Mouse (Mus musculus): Measurements from ENCODE around the gene Asic2. TPM values are rescaled to one million over a fixed set of nuclear protein-coding genes. Genes with fewer than 3 reads are reported as not detected.

Gene Asic2
- total RNA-seq, 2 experiments from 2014 or later = not detected

- no peak for ATAC-seq (ENCODE audit: poor library complexity, severe bottlenecking)
These were observed 407.9 kb downstream of the Asic2 start for GRCm38 (mm10) chr11:81560374-81560773.

- ATAC-seq (ENCODE audit: poor library complexity, severe bottlenecking) = no peak
These were observed 425.1 kb downstream of the Asic2 start for GRCm38 (mm10) chr11:81543189-81543588.

GRCm38 (mm10) chr11:81535121-81535717 is 433.0 kb downstream of the Asic2 start:
- ATAC-seq (ENCODE audit: poor library complexity, severe bottlenecking) = no peak

GRCm38 (mm10) chr11:81534686-81535085 is 433.6 kb downstream of the Asic2 start:
- no peak for ATAC-seq (ENCODE audit: poor library complexity, severe bottlenecking)

GRCm38 (mm10) chr11:81531906-81532305 is 436.4 kb downstream of the Asic2 start:
- no peak for ATAC-seq (ENCODE audit: poor library complexity, severe bottlenecking)

- ATAC-seq (ENCODE audit: poor library complexity, severe bottlenecking) = no peak
These were observed 445.3 kb downstream of the Asic2 start for GRCm38 (mm10) chr11:81522927-81523326.

GRCm38 (mm10) chr11:81521881-81522280 is 446.4 kb downstream of the Asic2 start:
- ATAC-seq (ENCODE audit: poor library complexity, severe bottlenecking) = no peak

GRCm38 (mm10) chr11:81518001-81518955 is 450.0 kb downstream of the Asic2 start:
- no peak for ATAC-seq (ENCODE audit: poor library complexity, severe bottlenecking)

GRCm38 (mm10) chr11:81515754-81516153 is 452.5 kb downstream of the Asic2 start:
- ATAC-seq (ENCODE audit: poor library complexity, severe bottlenecking) = no peak

GRCm38 (mm10) chr11:81512434-81512833 is 455.8 kb downstream of the Asic2 start:
- ATAC-seq (ENCODE audit: poor library complexity, severe bottlenecking) = no peak

GRCm38 (mm10) chr11:81511401-81511800 is 456.9 kb downstream of the Asic2 start:
- no peak for ATAC-seq (ENCODE audit: poor library complexity, severe bottlenecking)

- ATAC-seq (ENCODE audit: poor library complexity, severe bottlenecking) = no peak
These were observed 459.6 kb downstream of the Asic2 start for GRCm38 (mm10) chr11:81508385-81509233.

- ATAC-seq (ENCODE audit: poor library complexity, severe bottlenecking) = no peak
These were observed 463.3 kb downstream of the Asic2 start for GRCm38 (mm10) chr11:81504791-81505430.

- ATAC-seq (ENCODE audit: poor library complexity, severe bottlenecking) = no peak
These were observed 466.6 kb downstream of the Asic2 start for GRCm38 (mm10) chr11:81501473-81502246.

- ATAC-seq (ENCODE audit: poor library complexity, severe bottlenecking) = no peak
These were observed 469.3 kb downstream of the Asic2 start for GRCm38 (mm10) chr11:81498990-81499389.

GRCm38 (mm10) chr11:81497652-81498391 is 470.4 kb downstream of the Asic2 start:
- no peak for ATAC-seq (ENCODE audit: poor library complexity, severe bottlenecking)

GRCm38 (mm10) chr11:81496446-81496845 is 471.8 kb downstream of the Asic2 start:
- ATAC-seq (ENCODE audit: poor library complexity, severe bottlenecking) = no peak

- ATAC-seq (ENCODE audit: poor library complexity, severe bottlenecking) = no peak
These were observed 475.9 kb downstream of the Asic2 start for GRCm38 (mm10) chr11:81492351-81492750.

- ATAC-seq (ENCODE audit: poor library complexity, severe bottlenecking) = no peak
These were observed 479.0 kb downstream of the Asic2 start for GRCm38 (mm10) chr11:81489144-81489735.
